In the genomic region with DNA sequence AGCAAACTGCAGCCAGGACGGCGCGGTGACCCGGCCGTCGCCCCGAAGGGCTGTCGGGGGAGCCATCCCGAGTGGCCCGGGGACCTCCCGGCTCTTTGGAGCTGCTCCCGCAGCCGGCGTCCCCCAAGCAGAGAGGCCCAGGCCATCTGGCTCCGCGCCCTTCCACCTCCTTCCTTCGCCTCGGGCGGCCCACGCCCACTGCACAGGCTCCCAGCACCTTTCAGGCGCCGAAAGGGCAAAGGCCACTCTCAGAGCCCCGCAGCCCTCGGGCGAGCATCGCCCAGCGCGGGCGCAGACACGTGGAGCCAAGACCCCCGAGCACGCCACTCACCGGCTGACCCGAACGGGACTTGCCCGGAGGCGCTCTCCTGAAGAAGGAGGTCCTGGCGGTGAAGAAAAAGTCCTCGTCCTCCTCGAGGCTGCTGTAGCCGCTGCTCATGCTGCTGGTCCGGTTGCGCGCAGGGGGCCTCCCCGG, we compare ENCODE assay signal across 8 mouse cellular contexts. TPM values are rescaled to one million over a fixed set of nuclear protein-coding genes. Genes with fewer than 3 reads are reported as not detected.
DNase-seq lines count a peak whose midpoint lies in the region; ATAC-seq lines count a peak whose summit lies in the region.

No protein-coding gene starts in this region.

- WGBS in embryonic facial prominence, embryonic 12.5 days, result under 1% methylated on average over 44 of the region's 45 CpGs
- 1% methylated on average over 45 of the region's 45 CpGs for WGBS in heart, embryonic 15.5 days
- WGBS in macrophage (ENCODE audit: missing documents), result 1% methylated on average over 43 of the region's 45 CpGs

- H3K27ac ChIP-seq in embryonic facial prominence, embryonic 12.5 days, result peak overlapping the region; percentile 89
- H3K27ac ChIP-seq in heart, embryonic 15.5 days, result peak overlapping the region; percentile 88
- peak overlapping the region; percentile 79 for H3K27ac ChIP-seq in macrophage

- H3K36me3 ChIP-seq in embryonic facial prominence, embryonic 12.5 days, result no peaks in the 10 kb centered on the region
- no peaks in the 10 kb centered on the region for H3K36me3 ChIP-seq in heart, embryonic 15.5 days
- H3K36me3 ChIP-seq in macrophage (ENCODE audit: inconsistent target), result no peaks in the 10 kb centered on the region

- H3K79me2 ChIP-seq in macrophage (ENCODE audit: inconsistent target), result peaks cover 51% of the 10 kb centered on the region

- ATAC-seq in embryonic facial prominence, embryonic 12.5 days (ENCODE audit: insufficient number of reproducible peaks, insufficient read depth, low FRiP score, low TSS enrichment), result peak; percentile 44
- peak; percentile 43 for ATAC-seq in heart, embryonic 15.5 days (replicated peaks; ENCODE audit: insufficient number of reproducible peaks, insufficient read depth, low FRiP score, low read depth)

- DNase-seq in 3134 (ENCODE audit: extremely low read depth, insufficient read length, low spot score), result peak; percentile 84
- peak; percentile 79 for DNase-seq in adrenal gland, adult 2 months
- DNase-seq in kidney, postnatal 10 days, result peak; percentile 82
- peak; percentile 65 to 85 for DNase-seq in spleen, postnatal 4 days (ENCODE audit: low spot score in 2 of 2)
- DNase-seq in left cerebral cortex, postnatal 25 days (ENCODE audit: low spot score in 2 of 2), result no peak

- peak overlapping the region; percentile 96 for H3K4me3 ChIP-seq in embryonic facial prominence, embryonic 12.5 days
- H3K4me3 ChIP-seq in heart, embryonic 15.5 days, result peak overlapping the region; percentile 83
- H3K4me3 ChIP-seq in macrophage (ENCODE audit: inconsistent target), result peak overlapping the region; percentile 86

- peak overlapping the region; percentile 85 for H3K4me2 ChIP-seq in embryonic facial prominence, embryonic 12.5 days (replicated peaks)
- H3K4me2 ChIP-seq in heart, embryonic 15.5 days, result peak overlapping the region; percentile 74

- no peaks in the 10 kb centered on the region for H3K9me3 ChIP-seq in embryonic facial prominence, embryonic 12.5 days
- no peaks in the 10 kb centered on the region for H3K9me3 ChIP-seq in heart, embryonic 15.5 days (replicated peaks)

- peaks cover 33% of the 10 kb centered on the region for H3K4me1 ChIP-seq in embryonic facial prominence, embryonic 12.5 days
- peaks cover 46% of the 10 kb centered on the region for H3K4me1 ChIP-seq in heart, embryonic 15.5 days (replicated peaks)

- intact Hi-C loops in left cerebral cortex, postnatal 25 days (cut with DNase I), result loop anchor here (1.0 kb wide), 1 partner anchor 13 kb away; no protein-coding TSS in a partner anchor

- peak overlapping the region; percentile 95 for H3K9ac ChIP-seq in embryonic facial prominence, embryonic 12.5 days
- peak overlapping the region; percentile 97 for H3K9ac ChIP-seq in heart, embryonic 15.5 days

- H3K27me3 ChIP-seq in embryonic facial prominence, embryonic 12.5 days, result no peaks in the 10 kb centered on the region
- H3K27me3 ChIP-seq in heart, embryonic 15.5 days, result no peaks in the 10 kb centered on the region

RNA-seq across cellular contexts. Expression of gene Rassf3, which starts 0.4 kb away (rescaled TPM):
- total RNA-seq in adrenal gland, adult 2 months (2021), result 10 to 100 TPM; 32.2 to 50.9 TPM
- polyA plus RNA-seq in adrenal gland, adult 2 months (2012; rRNA removed), result 9.2 and 9.3 TPM in 2 replicates
- polyA plus RNA-seq in embryonic facial prominence, embryonic 12.5 days (2016; fragmentation: Nextera tagmentation; extraction: Ambion mirVana), result 23.1 and 24.7 TPM in 2 replicates
- polyA plus RNA-seq in heart, embryonic 15.5 days (2015; fragmentation: Nextera tagmentation; extraction: Ambion mirVana), result 20.9 and 22.2 TPM in 2 replicates
- total RNA-seq in macrophage (2018; cell fraction: chromatin; rRNA removed), result 100 to 1,000 TPM in 1 of 26 experiments, 10 to 100 TPM in 19, 1 to 10 TPM in 6; 4.9 to 154 (median 18.5) TPM
- total RNA-seq in macrophage (2018; cell fraction: cytosol; rRNA removed), result 10 to 100 TPM; 19.5 to 87.4 (median 38.1) TPM
- 100 to 1,000 TPM in 2 of 26 experiments, 10 to 100 TPM in 24; 14.4 to 130 (median 28.3) TPM for total RNA-seq in macrophage (2018; cell fraction: nucleus; rRNA removed)
- 38.9 to 52.7 TPM (median 40.3 TPM) in 3 replicates for polyA plus RNA-seq in macrophage (2018)
- 10 to 100 TPM; 30.4 to 37.3 TPM for total RNA-seq in left cerebral cortex, postnatal 25 days (2021)

Comparison
In these comparisons a context has a peak if more than half of its experiments do, and no peak if none do; other contexts are left out.
1. DNase-seq: peak in 3134 (single experiment), adrenal gland, adult 2 months (single experiment), kidney, postnatal 10 days (single experiment) and spleen, postnatal 4 days (2 of 2); none in left cerebral cortex, postnatal 25 days (0 of 2).
2. Peak in every context shown above with its lines, with median percentiles within 50 percentile points of each other: H3K27ac ChIP-seq and H3K4me3 ChIP-seq.